Mouse (Mus musculus) bone marrow, adult 2 months (tissue): ENCODE measurements around the gene Tmem127. TPM values are rescaled to one million over a fixed set of nuclear protein-coding genes. Genes with fewer than 3 reads are reported as not detected.

Experiments
- H3K27ac ChIP-seq: fragments of 200-500 bp; 2 replicates; pipeline ENCODE4 v1.5.1; 2012; ENCODE audit warnings: low read depth, mild to moderate bottlenecking, control low read depth, inconsistent platforms, low read length; ENCODE audit not compliant: control insufficient read depth, poor library complexity, insufficient read depth
- H3K4me1 ChIP-seq: fragments of 200-500 bp; 2 replicates; pipeline ENCODE4 v1.6.1; 2011; ENCODE audit warnings: low read length; ENCODE audit not compliant: control insufficient read depth, insufficient read depth
- H3K4me3 ChIP-seq: fragments of 200-500 bp; replicated peaks from 2 replicates; pipeline ENCODE3; 2011; ENCODE audit warnings: mild to moderate bottlenecking, low read depth, low read length, control low read depth; ENCODE audit not compliant: control insufficient read depth
- CTCF ChIP-seq: fragments of 200-500 bp; IDR thresholded peaks from 2 replicates; pipeline ENCODE4 v1.5.1; 2011; ENCODE audit warnings: low read length, control low read depth; ENCODE audit not compliant: control insufficient read depth, insufficient read depth
- POLR2A ChIP-seq: fragments of 200-500 bp; IDR thresholded peaks from 2 replicates; pipeline ENCODE4 v1.6.1; 2011; ENCODE audit warnings: low read depth, mild to moderate bottlenecking, control low read depth, low read length, borderline replicate concordance; ENCODE audit not compliant: control insufficient read depth
- WGBS: fragments of 180-500 bp; shearing (Covaris S2); methylation state at CpG from one replicate; pipeline ENCODE4 v1.1.7; 2018; 5-methylcytosine and 5-hydroxymethylcytosine counted together
- polyA plus RNA-seq: library from polyadenylated mRNA; stranded (reverse); fragments of >200 nt; gene quantifications from 2 replicates; pipeline ENCODE4 v1.2.4, GENCODE M21; 2011; ENCODE audit warnings: low replicate concordance; ENCODE audit not compliant: missing spikeins, insufficient read depth, insufficient read length

Tmem127 gene
- polyA plus RNA-seq, 1 experiment: 27.7 TPM

- no peak overlapping the region for H3K4me3 ChIP-seq
- WGBS: 84% methylated on average over 5 of the region's 5 CpGs
- H3K27ac ChIP-seq: no peak overlapping the region
- TF ChIP-seq CTCF: no peak
- no peak for TF ChIP-seq POLR2A
- H3K4me1 ChIP-seq: no peaks in the 10 kb centered on the region; the same call in 1 of the 2 replicates
These were observed 5.1 kb downstream of the Tmem127 start for GRCm38 (mm10) chr2:127252787-127253186.

DNA sequence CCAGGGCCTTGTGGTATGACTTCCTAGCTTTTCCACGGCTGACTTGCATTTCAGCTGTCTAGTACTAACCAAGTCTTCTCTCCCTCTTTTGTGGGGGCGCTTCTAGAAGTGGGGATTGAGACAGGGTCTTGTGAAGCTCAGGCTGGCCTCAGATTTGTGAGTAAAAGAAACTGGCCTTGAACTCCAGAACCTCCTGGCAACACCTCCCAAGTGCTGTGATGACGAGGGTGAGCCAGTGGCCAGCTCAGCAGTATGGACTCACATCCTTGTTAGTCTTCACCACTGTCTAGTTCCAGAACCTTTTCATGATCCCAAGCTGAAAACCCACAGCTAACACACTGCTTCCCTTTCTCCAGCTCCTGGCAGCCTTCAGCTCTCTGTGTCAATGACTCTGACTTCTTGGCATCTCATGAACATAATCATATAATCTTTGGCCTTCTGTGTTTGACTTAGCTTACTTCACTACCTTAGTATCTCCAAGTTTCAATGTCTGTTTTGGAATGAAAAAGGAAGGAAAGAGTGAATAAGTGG lies 7.0 kb downstream of the Tmem127 start:
- H3K4me1 ChIP-seq: no peaks in the 10 kb centered on the region; the same call in 1 of the 2 replicates
- H3K4me3 ChIP-seq: no peak overlapping the region
- WGBS: 81% methylated on average over 3 of the region's 3 CpGs
- TF ChIP-seq POLR2A (no peak), CTCF (no peak)
- no peak overlapping the region for H3K27ac ChIP-seq

- no peak for TF ChIP-seq CTCF
- no peak for TF ChIP-seq POLR2A
These were observed 7.6 kb downstream of the Tmem127 start for GRCm38 (mm10) chr2:127255294-127255693.

DNA sequence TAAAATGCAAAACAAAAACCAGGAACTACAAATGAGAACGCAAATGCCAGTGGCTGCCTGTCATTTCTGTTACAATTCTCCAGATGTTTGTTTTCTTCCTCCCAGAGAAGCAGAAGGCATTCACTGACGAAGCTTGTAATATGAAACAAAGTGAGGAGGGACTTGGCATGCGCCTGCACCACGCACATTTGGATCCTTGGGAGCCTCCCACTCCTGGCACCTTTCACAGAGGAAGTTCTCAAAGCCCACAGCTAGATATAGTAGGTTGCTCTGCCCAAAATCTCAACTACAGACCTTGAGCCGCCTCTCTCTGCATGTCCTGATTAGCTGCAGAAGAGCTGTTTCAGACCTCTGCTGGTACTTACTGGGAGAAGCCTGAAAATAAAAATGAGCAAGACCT lies 11.6 kb downstream of the Tmem127 start:
- WGBS: 83% methylated on average over 5 of the region's 5 CpGs
- no peak overlapping the region for H3K4me3 ChIP-seq
- no peak overlapping the region for H3K27ac ChIP-seq
- TF ChIP-seq CTCF (no peak), POLR2A (no peak)
- no peaks in the 10 kb centered on the region for H3K4me1 ChIP-seq

More at GRCm38 (mm10) chr2:127255294-127255693, 7.6 kb downstream of the Tmem127 start:
- no peak overlapping the region for H3K27ac ChIP-seq
- 88% methylated on average over 6 of the region's 6 CpGs for WGBS
- H3K4me3 ChIP-seq: no peak overlapping the region
- no peaks in the 10 kb centered on the region for H3K4me1 ChIP-seq

GRCm38 (mm10) chr2:127262480-127262879 lies 14.8 kb downstream of the Tmem127 start:
- Histone ChIP-seq H3K4me3 (no peak overlapping the region), H3K27ac (no peak overlapping the region), H3K4me1 (no peaks in the 10 kb centered on the region)
- no peak for TF ChIP-seq CTCF
- TF ChIP-seq POLR2A: no peak

DNA sequence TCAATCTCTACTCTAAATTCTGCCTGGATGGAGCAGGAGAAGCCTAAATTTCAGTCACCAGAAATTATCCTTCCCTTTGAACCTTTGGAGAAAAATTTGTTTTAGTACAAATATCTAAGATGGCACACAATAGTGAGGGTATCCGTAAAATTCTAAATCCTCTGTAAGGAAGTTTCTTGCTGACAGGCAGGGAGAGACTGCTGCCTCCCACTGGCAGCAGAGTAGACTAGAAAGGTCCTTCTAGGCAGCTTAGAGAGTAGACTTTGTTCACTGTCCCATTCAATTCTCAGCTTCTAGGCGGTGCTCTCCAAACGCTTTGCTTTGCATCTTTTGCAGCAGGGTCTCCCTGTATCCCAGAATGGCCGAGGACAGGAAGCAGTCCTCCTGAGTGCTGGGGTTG lies 20.1 kb downstream of the Tmem127 start:
- 70% methylated on average over 4 of the region's 4 CpGs for WGBS
- H3K4me1 ChIP-seq: peaks cover 2% of the 10 kb centered on the region
- TF ChIP-seq POLR2A: no peak
- TF ChIP-seq CTCF: no peak
- H3K4me3 ChIP-seq: no peak overlapping the region
- 0 out of 2 replicates have a peak overlapping the region, but pooled peaks have one; percentile 18 for H3K27ac ChIP-seq

- peak within 1 kb of the TSS; percentile 88 for H3K27ac ChIP-seq
These were observed 22.0 kb downstream of the Tmem127 start, which contains the start of gene Stard7 for GRCm38 (mm10) chr2:127269491-127270299. Gene Stard7 (plus strand): TSS chr2:127270218.

GRCm38 (mm10) chr2:127270300-127271041 lies 22.8 kb downstream of the Tmem127 start:
- Histone ChIP-seq H3K4me1 (peaks cover 3% of the 10 kb centered on the region), H3K27ac (peak overlapping the region; percentile 88), H3K4me3 (peak overlapping the region; percentile 89)
- TF ChIP-seq CTCF (no peak), POLR2A (peak; percentile 59; the same call in 1 of the 2 replicates)
- under 1% methylated on average over 75 of the region's 75 CpGs for whole genome bisulfite sequencing

More at GRCm38 (mm10) chr2:127269491-127270299, 22.0 kb downstream of the Tmem127 start, which contains the start of gene Stard7:
- WGBS: under 1% methylated on average over 49 of the region's 49 CpGs
- Histone ChIP-seq H3K4me1 (peaks cover 3% of the 10 kb centered on the region), H3K4me3 (peak within 1 kb of the TSS; percentile 89)
- no peak for TF ChIP-seq CTCF
- peak; percentile 69 for TF ChIP-seq POLR2A
